Mouse (Mus musculus): ENCODE data around the gene Gm9918. TPM values are rescaled to one million over a fixed set of nuclear protein-coding genes. Genes with fewer than 3 reads are reported as not detected.

Gm9918 gene
- polyA plus RNA-seq, 2 experiments from 2014 or later: not detected

GRCm38 (mm10) chr15:102279092-102279782 lies 8.9 kb downstream of the Gm9918 start, which contains the start of gene Mfsd5:
Gene Mfsd5 (plus strand): TSS chr15:102279454.
- peak; percentile 96 for ATAC-seq

GRCm38 (mm10) chr15:102279783-102280520 lies 9.6 kb downstream of the Gm9918 start:
- ATAC-seq: no peak

GRCm38 (mm10) chr15:102280623-102281022 lies 10.3 kb downstream of the Gm9918 start:
- no peak for ATAC-seq

DNA sequence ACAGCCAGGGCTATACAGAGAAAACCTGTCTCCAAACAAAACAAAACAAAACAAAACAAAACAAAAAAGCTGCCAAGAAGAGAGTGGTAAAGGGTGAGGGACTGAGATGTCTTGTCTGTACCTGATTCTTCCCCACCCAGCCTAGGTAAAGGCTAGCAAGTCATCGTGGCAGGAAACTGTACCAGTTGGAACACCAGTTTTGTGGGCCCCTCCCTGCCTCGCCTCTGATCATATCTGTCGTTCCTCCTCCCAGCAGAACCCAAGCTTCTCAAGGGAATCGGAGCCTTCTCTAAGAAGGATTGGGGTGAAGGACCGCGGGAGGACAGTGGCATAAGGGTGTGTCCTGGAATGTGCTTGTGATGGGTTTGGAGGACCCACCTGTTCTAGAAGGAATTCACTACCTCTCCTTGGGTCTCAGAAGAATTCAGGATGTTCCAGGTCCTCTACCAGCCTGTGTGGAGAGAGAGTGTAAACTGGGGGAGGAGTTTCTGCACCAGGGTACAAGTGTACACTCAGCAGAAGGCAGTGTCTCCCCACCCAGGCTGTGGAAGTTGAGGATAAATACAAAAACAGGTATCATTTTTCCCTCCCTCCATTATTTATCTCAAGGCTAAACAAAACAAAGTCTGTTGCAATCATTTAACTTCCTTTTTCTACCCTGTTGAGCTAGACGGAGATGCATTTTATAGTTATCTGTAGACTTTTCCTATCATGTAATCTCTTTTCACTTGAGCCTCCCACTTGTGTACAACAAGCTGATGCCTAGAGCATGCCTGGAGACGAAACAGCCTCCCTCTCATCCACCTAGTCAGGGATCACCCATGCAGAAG lies 12.3 kb downstream of the Gm9918 start:
- ATAC-seq: no peak

DNA sequence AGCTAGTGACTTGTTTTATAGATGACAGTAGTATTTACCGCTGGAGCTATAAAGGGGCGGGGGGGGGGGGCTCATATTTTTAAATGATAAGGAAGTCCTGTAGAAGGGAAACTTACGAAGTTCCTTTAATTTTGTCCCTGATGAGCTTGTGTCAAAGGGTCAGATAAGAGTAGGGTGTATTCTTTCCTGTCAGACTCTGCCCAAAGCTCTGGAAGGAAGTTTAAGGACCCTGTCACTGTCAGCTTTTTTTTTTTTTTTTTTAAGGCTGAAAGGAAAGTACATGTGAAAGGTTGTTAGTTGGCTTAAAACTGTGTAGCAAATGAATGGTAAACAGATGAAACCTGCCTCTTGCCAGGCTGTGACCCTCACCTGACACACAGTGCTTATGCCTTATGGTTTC lies 13.3 kb downstream of the Gm9918 start:
- ATAC-seq: no peak

- ATAC-seq: no peak
Observed at GRCm38 (mm10) chr15:102287395-102287794, 17.0 kb downstream of the Gm9918 start.

DNA sequence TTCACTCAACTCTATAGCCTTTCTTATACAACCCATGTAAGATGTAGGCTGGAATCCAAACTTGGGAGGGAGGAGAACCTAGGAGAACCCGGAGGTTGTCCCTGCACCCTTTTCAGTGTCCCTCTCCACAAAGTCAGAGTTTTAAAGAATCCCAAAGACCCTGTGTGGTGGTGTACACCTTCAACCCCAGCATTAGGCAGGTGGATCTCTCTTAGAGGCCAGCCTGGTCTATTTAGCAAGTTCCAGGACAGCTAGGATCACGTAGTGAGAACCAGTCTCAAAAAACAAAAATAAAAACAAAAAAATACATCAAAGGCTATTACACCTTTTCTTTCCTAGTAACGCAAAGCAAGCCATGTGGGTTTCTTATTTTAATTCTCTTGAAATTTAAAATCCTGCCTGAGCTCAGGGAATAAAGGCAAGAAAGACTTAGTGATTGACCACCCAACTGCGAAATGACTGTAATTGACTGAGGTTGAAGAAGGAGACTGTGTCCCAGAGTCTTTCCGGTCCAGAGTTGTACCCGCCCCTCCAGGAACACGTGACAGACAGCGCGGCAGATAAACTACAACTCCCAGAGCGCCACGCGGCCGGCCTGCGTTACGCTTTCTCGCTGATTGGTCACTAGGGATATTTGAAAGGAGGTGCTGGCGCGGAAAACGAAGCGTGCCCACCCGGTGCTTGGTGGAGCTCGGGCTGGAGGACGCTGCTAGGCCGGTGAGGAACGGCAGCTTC lies 25.4 kb downstream of the Gm9918 start, which contains the start of gene Espl1:
Espl1 (plus strand) TSS at position 634 of the 735 bp plus-strand sequence.
- peak; percentile 100 for ATAC-seq

DNA sequence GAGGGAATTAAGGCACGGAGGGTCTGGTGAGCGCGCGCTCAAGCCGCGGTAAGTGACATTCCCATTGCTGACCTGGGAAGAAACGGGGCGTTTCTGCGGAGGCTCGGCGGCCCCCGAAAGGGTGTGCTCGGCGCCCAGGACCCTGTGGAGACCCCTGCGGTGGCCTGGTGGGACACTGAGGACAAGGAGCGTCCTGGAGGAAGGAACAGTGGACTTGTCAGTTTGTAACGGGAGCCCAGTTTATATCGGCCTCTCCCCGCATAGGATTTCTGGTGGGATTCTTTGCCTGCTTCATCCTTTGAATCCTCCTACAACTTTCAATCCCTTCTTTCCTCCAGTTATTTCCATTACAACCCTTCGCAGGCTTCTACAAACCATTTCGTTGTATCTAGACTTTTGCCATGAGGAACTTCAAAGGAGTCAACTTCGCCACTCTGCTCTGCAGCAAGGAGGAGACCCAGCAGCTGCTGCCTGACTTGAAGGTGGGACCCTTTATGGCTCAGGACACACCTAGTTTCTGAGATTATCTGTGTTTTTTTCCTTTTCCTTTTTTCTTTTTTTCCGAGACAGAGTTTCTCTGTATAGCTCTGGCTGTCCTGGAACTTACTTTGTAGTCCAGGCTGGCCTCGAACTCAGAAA lies 26.1 kb downstream of the Gm9918 start:
- no peak for ATAC-seq

DNA sequence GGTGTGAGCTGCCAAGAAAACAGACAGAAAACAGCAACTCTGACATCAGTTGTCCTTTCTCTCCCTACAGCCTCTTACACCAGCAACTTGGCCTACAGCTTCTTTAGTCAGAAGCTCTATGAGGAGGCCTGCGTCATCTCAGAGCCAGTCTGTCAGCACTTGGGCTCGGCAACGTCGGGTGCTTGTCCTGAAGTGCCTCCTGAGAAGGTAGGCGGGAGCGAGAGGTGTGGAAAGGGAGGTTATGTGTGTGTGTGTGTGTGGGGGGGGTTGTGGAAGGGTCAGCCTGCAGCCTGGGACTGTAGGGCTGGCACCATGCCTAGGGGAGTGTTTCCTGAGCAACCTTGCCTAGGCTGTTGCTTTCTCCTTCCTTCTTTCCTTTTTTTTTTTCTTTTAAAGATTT lies 32.2 kb downstream of the Gm9918 start:
- ATAC-seq: no peak

DNA sequence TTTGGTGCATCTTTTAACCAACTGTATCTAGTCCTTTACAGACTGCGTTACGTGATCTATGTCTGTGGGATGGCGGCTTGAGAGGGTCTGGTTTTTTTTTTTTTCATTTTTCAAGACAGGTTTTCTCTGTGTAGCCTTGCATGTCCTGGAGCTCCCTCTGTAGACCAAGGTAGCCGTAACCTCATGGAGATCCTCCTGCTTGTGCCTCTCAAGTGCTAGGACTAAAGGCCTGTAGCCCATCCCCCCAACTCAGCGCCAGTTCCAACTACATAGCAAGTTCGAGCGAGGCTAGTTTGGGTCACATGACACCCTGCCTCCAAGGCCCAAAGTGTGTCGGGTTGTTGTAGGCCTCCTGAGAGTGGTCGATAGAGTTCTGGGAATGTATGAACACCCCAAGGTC lies 38.4 kb downstream of the Gm9918 start:
- ATAC-seq: no peak

GRCm38 (mm10) chr15:102310074-102310845 lies 39.9 kb downstream of the Gm9918 start:
- ATAC-seq: no peak

DNA sequence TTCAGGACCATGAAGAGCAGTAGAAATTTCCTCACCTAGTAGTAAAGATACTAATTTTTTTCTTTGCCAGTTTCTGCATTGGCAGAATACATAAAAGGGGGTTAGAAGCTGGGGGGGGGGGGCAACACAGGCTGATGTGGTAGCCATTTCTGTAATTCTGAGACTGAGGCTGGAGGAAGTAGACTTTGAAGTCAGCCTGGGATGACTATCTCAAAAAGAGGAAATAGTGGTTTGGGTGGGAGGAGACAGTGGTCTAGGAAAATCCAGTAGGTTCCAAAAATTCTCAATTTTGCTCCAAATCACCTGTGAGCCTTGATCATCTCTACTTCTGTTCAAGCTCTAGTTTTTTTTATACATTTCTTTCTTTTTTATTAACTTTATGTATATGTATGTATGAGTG lies 41.1 kb downstream of the Gm9918 start:
- ATAC-seq: no peak

DNA sequence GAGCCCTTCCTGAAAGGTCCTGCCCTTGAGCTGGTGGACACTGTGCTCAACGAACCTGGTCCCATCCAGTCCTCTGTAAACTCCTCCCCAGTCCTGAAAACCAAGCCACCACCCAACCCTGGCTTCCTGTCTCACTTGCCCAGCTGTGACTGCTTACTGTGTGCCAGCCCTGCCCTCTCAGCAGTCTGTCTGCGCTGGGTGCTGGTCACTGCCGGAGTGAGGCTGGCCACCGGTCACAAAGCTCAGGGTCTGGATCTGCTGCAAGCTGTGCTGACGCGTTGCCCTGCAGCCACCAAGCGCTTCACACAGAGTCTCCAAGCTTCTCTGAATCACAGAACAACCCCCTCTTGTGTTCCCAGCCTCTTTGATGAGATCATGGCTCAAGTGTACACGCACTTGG lies 44.9 kb downstream of the Gm9918 start:
- no peak for ATAC-seq

GRCm38 (mm10) chr15:102316263-102316662 lies 45.9 kb downstream of the Gm9918 start:
- ATAC-seq: peak; percentile 52

Other genes with a start within 250 kb of the Gm9918 start
- gene Krt18, start 242.4 kb upstream of the Gm9918 start, polyA plus RNA-seq (2017; shearing (Covaris generic)): not detected
- 100 to 1,000 TPM in 1 of 2 experiments, 10 to 100 TPM in 1; 87.7 to 132 TPM for gene Eif4b, start 196.8 kb upstream of the Gm9918 start, polyA plus RNA-seq (2017; shearing (Covaris generic))
- gene Tns2, start 170.2 kb upstream of the Gm9918 start, polyA plus RNA-seq (2017; shearing (Covaris generic)): 1 to 10 TPM; 1.5 to 2.9 TPM
- gene Spryd3, start 134.3 kb upstream of the Gm9918 start, polyA plus RNA-seq (2017; shearing (Covaris generic)): 10 to 100 TPM; 19.5 to 42.0 TPM
- gene Igfbp6, start 126.2 kb upstream of the Gm9918 start, polyA plus RNA-seq (2017; shearing (Covaris generic)): under 1 TPM in 1 of 2 experiments, not detected in 1; 0.81 TPM
- 1 to 10 TPM; 1.2 to 1.5 TPM for gene Soat2, start 120.0 kb upstream of the Gm9918 start, polyA plus RNA-seq (2017; shearing (Covaris generic))
- gene Zfp740, start 67.3 kb upstream of the Gm9918 start, polyA plus RNA-seq (2017; shearing (Covaris generic)): 10 to 100 TPM; 21.5 to 23.1 TPM
- 1 to 10 TPM; 6.6 to 9.3 TPM for gene Csad, start 65.8 kb upstream of the Gm9918 start, polyA plus RNA-seq (2017; shearing (Covaris generic))
- gene Itgb7, start 38.6 kb upstream of the Gm9918 start, polyA plus RNA-seq (2017; shearing (Covaris generic)): 100 to 1,000 TPM; 511 to 537 TPM
- 10 to 100 TPM; 16.9 to 24.8 TPM for gene Rarg, start 13.0 kb upstream of the Gm9918 start, polyA plus RNA-seq (2017; shearing (Covaris generic))
- 10 to 100 TPM; 36.7 to 40.7 TPM for gene Mfsd5, start 8.9 kb downstream of the Gm9918 start, polyA plus RNA-seq (2017; shearing (Covaris generic))
- 1 to 10 TPM; 3.6 to 5.0 TPM for gene Espl1, start 25.7 kb downstream of the Gm9918 start, polyA plus RNA-seq (2017; shearing (Covaris generic))
- 1,000 to 10,000 TPM; 1,328 to 1,584 TPM for gene Pfdn5, start 55.6 kb downstream of the Gm9918 start, polyA plus RNA-seq (2017; shearing (Covaris generic))
- gene Myg1, start 61.1 kb downstream of the Gm9918 start, polyA plus RNA-seq (2017; shearing (Covaris generic)): 100 to 1,000 TPM; 109 to 120 TPM
- 10 to 100 TPM; 45.7 to 48.7 TPM for gene Aaas, start 80.2 kb downstream of the Gm9918 start, polyA plus RNA-seq (2017; shearing (Covaris generic))
- not detected for gene Sp7, start 96.6 kb downstream of the Gm9918 start, polyA plus RNA-seq (2017; shearing (Covaris generic))
- 10 to 100 TPM; 20.6 to 21.6 TPM for gene Sp1, start 135.6 kb downstream of the Gm9918 start, polyA plus RNA-seq (2017; shearing (Covaris generic))
- not detected for gene Amhr2, start 174.8 kb downstream of the Gm9918 start, polyA plus RNA-seq (2017; shearing (Covaris generic))
- 1,000 to 10,000 TPM; 1,157 to 1,321 TPM for gene Prr13, start 188.5 kb downstream of the Gm9918 start, polyA plus RNA-seq (2017; shearing (Covaris generic))
- 100 to 1,000 TPM; 208 to 220 TPM for gene Pcbp2, start 200.0 kb downstream of the Gm9918 start, polyA plus RNA-seq (2017; shearing (Covaris generic))
- gene Gm10337, start 233.2 kb downstream of the Gm9918 start, polyA plus RNA-seq (2017; shearing (Covaris generic)): not detected
- gene Map3k12, start 246.5 kb downstream of the Gm9918 start, polyA plus RNA-seq (2017; shearing (Covaris generic)): 1 to 10 TPM; 5.5 to 6.2 TPM
- 10 to 100 TPM; 25.3 to 25.9 TPM for gene Tarbp2, start 247.6 kb downstream of the Gm9918 start, polyA plus RNA-seq (2017; shearing (Covaris generic))